Mouse (Mus musculus) spleen, adult 12 weeks (tissue): ENCODE results near the gene Gm20388.
"Not testable (repeated sequence)": the region's sequence is repeated elsewhere in the genome, so short reads cannot be mapped to it uniquely, and the experiment has no call there.

Experiments
- DNase-seq: peaks from one replicate; pipeline ENCODE4 v3.0.0; 2022; ENCODE audit warnings: low spot score

Gene Gm20388

GRCm38 (mm10) chr8:121400581-121400980 is 1489.9 kb downstream of the Gm20388 start:
- no peak for DNase-seq

GRCm38 (mm10) chr8:121403821-121404220 is 1493.2 kb downstream of the Gm20388 start:
- DNase-seq = no peak

- no peak for DNase-seq
These were observed 1507.4 kb downstream of the Gm20388 start for GRCm38 (mm10) chr8:121418081-121418480.

- no peak for DNase-seq
These were observed 1508.9 kb downstream of the Gm20388 start for GRCm38 (mm10) chr8:121419551-121419950.

- DNase-seq = no peak
These were observed 1510.4 kb downstream of the Gm20388 start for GRCm38 (mm10) chr8:121421009-121421408.

- no peak for DNase-seq
These were observed 1513.4 kb downstream of the Gm20388 start for GRCm38 (mm10) chr8:121424080-121424479.

GRCm38 (mm10) chr8:121424600-121424999 is 1514.0 kb downstream of the Gm20388 start:
- no peak for DNase-seq

- DNase-seq = no peak
These were observed 1520.9 kb downstream of the Gm20388 start for GRCm38 (mm10) chr8:121431499-121431898.

GRCm38 (mm10) chr8:121433466-121433865 is 1522.8 kb downstream of the Gm20388 start:
- no peak for DNase-seq

- DNase-seq = no peak
These were observed 1526.0 kb downstream of the Gm20388 start for GRCm38 (mm10) chr8:121436656-121437055.

GRCm38 (mm10) chr8:121437506-121437905 is 1526.9 kb downstream of the Gm20388 start:
- no peak for DNase-seq

- DNase-seq = no peak
These were observed 1527.5 kb downstream of the Gm20388 start for GRCm38 (mm10) chr8:121438111-121438510.

- no peak for DNase-seq
These were observed 1528.7 kb downstream of the Gm20388 start for GRCm38 (mm10) chr8:121439351-121439750.

- no peak for DNase-seq
These were observed 1532.7 kb downstream of the Gm20388 start for GRCm38 (mm10) chr8:121443361-121443760.

GRCm38 (mm10) chr8:121444521-121444920 is 1533.9 kb downstream of the Gm20388 start:
- DNase-seq = not testable (repeated sequence)

- no peak for DNase-seq
These were observed 1534.4 kb downstream of the Gm20388 start for GRCm38 (mm10) chr8:121445027-121445471.

- no peak for DNase-seq
These were observed 1535.5 kb downstream of the Gm20388 start for GRCm38 (mm10) chr8:121446133-121446532.

- no peak for DNase-seq
These were observed 1536.2 kb downstream of the Gm20388 start for GRCm38 (mm10) chr8:121446862-121447261.

- no peak for DNase-seq
These were observed 1539.6 kb downstream of the Gm20388 start for GRCm38 (mm10) chr8:121450211-121450610.

- no peak for DNase-seq
These were observed 1540.9 kb downstream of the Gm20388 start for GRCm38 (mm10) chr8:121451404-121452076.

GRCm38 (mm10) chr8:121454737-121455136 is 1544.1 kb downstream of the Gm20388 start:
- DNase-seq = no peak

GRCm38 (mm10) chr8:121461192-121461591 is 1550.6 kb downstream of the Gm20388 start:
- no peak for DNase-seq

GRCm38 (mm10) chr8:121462092-121462491 is 1551.5 kb downstream of the Gm20388 start:
- DNase-seq = no peak
